Mouse (Mus musculus): Measurements from ENCODE around the gene Selenon. TPM values are rescaled to one million over a fixed set of nuclear protein-coding genes. Genes with fewer than 3 reads are reported as not detected.

The Selenon gene
- total RNA-seq, 2 experiments from 2014 or later: 22.2 to 23.2 TPM

- H3K27ac ChIP-seq: no peak overlapping the region
- intact Hi-C loops (cut with DNase I): no loop called here
- no peak overlapping the region for H3K4me3 ChIP-seq
- no peak for DNase-seq (ENCODE audit: extremely low spot score in 1 of 2, low spot score in 2 of 2)
- TF ChIP-seq CTCF (IDR thresholded peaks at IDR 0.05): no peak
Measured at GRCm38 (mm10) chr4:134558570-134559113, 6.7 kb upstream of the Selenon start.

- H3K27ac ChIP-seq: no peak overlapping the region
- H3K4me3 ChIP-seq: no peak overlapping the region
- TF ChIP-seq CTCF (IDR thresholded peaks at IDR 0.05): no peak
- DNase-seq (ENCODE audit: extremely low spot score in 1 of 2, low spot score in 2 of 2): no peak
- intact Hi-C loops (cut with DNase I): no loop called here
Measured at GRCm38 (mm10) chr4:134557626-134558249, 5.8 kb upstream of the Selenon start.

GRCm38 (mm10) chr4:134555956-134556580 is 4.1 kb upstream of the Selenon start:
- intact Hi-C loops (cut with DNase I): no loop called here
- no peak overlapping the region for H3K27ac ChIP-seq
- H3K4me3 ChIP-seq: no peak overlapping the region
- TF ChIP-seq CTCF (IDR thresholded peaks at IDR 0.05): peak; percentile 44
- DNase-seq (ENCODE audit: extremely low spot score in 1 of 2, low spot score in 2 of 2): no peak

GRCm38 (mm10) chr4:134553631-134554030 is 1.7 kb upstream of the Selenon start:
- intact Hi-C loops (cut with DNase I): no loop called here
- Histone ChIP-seq H3K27ac (no peak overlapping the region), H3K4me3 (no peak overlapping the region)
- no peak for DNase-seq (ENCODE audit: extremely low spot score in 1 of 2, low spot score in 2 of 2)
- TF ChIP-seq CTCF (IDR thresholded peaks at IDR 0.05): peak; percentile 40

GRCm38 (mm10) chr4:134549899-134550298 is 2.1 kb downstream of the Selenon start:
- H3K4me3 ChIP-seq: no peak overlapping the region
- H3K27ac ChIP-seq: no peak overlapping the region
- intact Hi-C loops (cut with DNase I): no loop called here
- DNase-seq (ENCODE audit: extremely low spot score in 1 of 2, low spot score in 2 of 2): no peak
- TF ChIP-seq CTCF (IDR thresholded peaks at IDR 0.05): peak; percentile 36

GRCm38 (mm10) chr4:134548169-134548938 is 3.6 kb downstream of the Selenon start:
- no peak for DNase-seq (ENCODE audit: extremely low spot score in 1 of 2, low spot score in 2 of 2)
- intact Hi-C loops (cut with DNase I): no loop called here
- TF ChIP-seq CTCF (IDR thresholded peaks at IDR 0.05): no peak
- no peak overlapping the region for H3K27ac ChIP-seq
- no peak overlapping the region for H3K4me3 ChIP-seq

- DNase-seq (ENCODE audit: extremely low spot score in 1 of 2, low spot score in 2 of 2): no peak
- peak overlapping the region; percentile 26; the same call in 1 of the 2 replicates for H3K27ac ChIP-seq
- H3K4me3 ChIP-seq: no peak overlapping the region
- intact Hi-C loops (cut with DNase I): no loop called here
- TF ChIP-seq CTCF (IDR thresholded peaks at IDR 0.05): no peak
Measured at GRCm38 (mm10) chr4:134546814-134547705, 4.9 kb downstream of the Selenon start.

- H3K27ac ChIP-seq: no peak overlapping the region
- DNase-seq (ENCODE audit: extremely low spot score in 1 of 2, low spot score in 2 of 2): peak; percentile 87 to 96
- no peak overlapping the region for H3K4me3 ChIP-seq
- intact Hi-C loops (cut with DNase I): loop anchor here (2.0 to 5.0 kb wide), 3 partner anchors 160 to 339 kb away; no protein-coding TSS in a partner anchor
- TF ChIP-seq CTCF (IDR thresholded peaks at IDR 0.05): peak; percentile 98
Measured at GRCm38 (mm10) chr4:134543261-134543660, 8.7 kb downstream of the Selenon start.

- Histone ChIP-seq H3K27ac (no peak overlapping the region), H3K4me3 (no peak overlapping the region)
- TF ChIP-seq CTCF (IDR thresholded peaks at IDR 0.05): no peak
- no peak for DNase-seq (ENCODE audit: extremely low spot score in 1 of 2, low spot score in 2 of 2)
- intact Hi-C loops (cut with DNase I): loop anchor here (2.0 to 5.0 kb wide), 3 partner anchors 160 to 340 kb away; no protein-coding TSS in a partner anchor
Measured at GRCm38 (mm10) chr4:134542726-134543125, 9.2 kb downstream of the Selenon start.

GRCm38 (mm10) chr4:134538997-134539580 is 12.9 kb downstream of the Selenon start:
- H3K4me3 ChIP-seq: no peak overlapping the region
- intact Hi-C loops (cut with DNase I): no loop called here
- H3K27ac ChIP-seq: no peak overlapping the region
- TF ChIP-seq CTCF (IDR thresholded peaks at IDR 0.05): no peak
- DNase-seq (ENCODE audit: extremely low spot score in 1 of 2, low spot score in 2 of 2): no peak

- DNase-seq (ENCODE audit: extremely low spot score in 1 of 2, low spot score in 2 of 2): no peak
- Histone ChIP-seq H3K4me3 (peak overlapping the region; percentile 98), H3K27ac (peak overlapping the region; percentile 70; the same call in 1 of the 2 replicates)
- no peak for TF ChIP-seq CTCF (IDR thresholded peaks at IDR 0.05)
- intact Hi-C loops (cut with DNase I): no loop called here
Measured at GRCm38 (mm10) chr4:134535787-134536151, 16.2 kb downstream of the Selenon start.
